Mouse (Mus musculus): ENCODE measurements around the gene Asic1. TPM values are rescaled to one million over a fixed set of nuclear protein-coding genes. Genes with fewer than 3 reads are reported as not detected.

Gene Asic1
- polyA plus RNA-seq, 1 experiment from 2014 or later: 45.1 TPM

DNA sequence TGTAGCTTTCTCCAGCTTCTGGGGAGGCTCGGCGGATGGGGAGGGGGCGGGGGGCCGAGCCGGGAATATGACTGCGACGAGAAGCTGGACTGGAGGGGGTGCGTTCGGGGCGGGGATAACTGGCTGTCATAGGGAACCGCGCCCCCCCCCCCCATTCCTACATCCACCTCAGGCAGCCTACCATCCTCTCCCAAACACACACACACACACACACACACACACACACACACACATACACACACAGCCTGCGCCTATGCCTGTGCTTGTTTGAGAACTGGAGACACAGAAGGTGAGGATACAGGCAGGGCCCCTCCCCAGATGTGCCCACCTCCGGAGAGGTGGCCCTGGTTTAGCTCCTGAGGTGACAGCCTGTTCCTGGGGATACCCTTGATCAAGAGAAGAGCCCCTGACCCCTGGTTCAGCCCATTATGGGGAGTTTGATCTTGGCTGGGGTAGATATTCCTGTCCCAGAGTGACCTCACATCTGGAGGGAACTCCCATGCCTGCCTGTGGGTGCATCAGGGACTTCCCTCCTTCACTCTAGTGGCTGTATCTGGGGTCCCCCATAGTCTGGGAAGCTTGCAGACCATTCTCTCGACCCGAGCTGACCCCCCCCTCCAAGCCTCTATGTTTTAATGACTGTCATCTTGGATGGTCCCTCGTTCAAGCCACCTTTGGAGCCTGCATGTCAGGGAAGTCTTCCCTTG lies 949 bp downstream of the Asic1 start:
- H3K9ac ChIP-seq (ENCODE audit: low read depth, low read length): peak overlapping the region; percentile 97
- H3K9me3 ChIP-seq (ENCODE audit: control insufficient read depth, low read length): no peaks in the 10 kb centered on the region
- H3K27me3 ChIP-seq (replicated peaks; ENCODE audit: control insufficient read depth, insufficient read depth, low read length): no peaks in the 10 kb centered on the region
- WGBS: 8% methylated on average over 14 of the region's 17 CpGs
- peak; percentile 14; the same call in 1 of the 2 replicates for ATAC-seq
- H3K36me3 ChIP-seq (ENCODE audit: control insufficient read depth, insufficient read depth, low read length): no peaks in the 10 kb centered on the region
- peak overlapping the region; percentile 77 for H3K4me3 ChIP-seq (ENCODE audit: low read length)
- peak overlapping the region; percentile 93 for H3K27ac ChIP-seq (ENCODE audit: low read depth, low read length)
- peaks cover 54% of the 10 kb centered on the region for H3K4me1 ChIP-seq (ENCODE audit: control insufficient read depth, insufficient read depth, low read depth, low read length)
- peak overlapping the region; percentile 80 for H3K4me2 ChIP-seq (ENCODE audit: low read length)

DNA sequence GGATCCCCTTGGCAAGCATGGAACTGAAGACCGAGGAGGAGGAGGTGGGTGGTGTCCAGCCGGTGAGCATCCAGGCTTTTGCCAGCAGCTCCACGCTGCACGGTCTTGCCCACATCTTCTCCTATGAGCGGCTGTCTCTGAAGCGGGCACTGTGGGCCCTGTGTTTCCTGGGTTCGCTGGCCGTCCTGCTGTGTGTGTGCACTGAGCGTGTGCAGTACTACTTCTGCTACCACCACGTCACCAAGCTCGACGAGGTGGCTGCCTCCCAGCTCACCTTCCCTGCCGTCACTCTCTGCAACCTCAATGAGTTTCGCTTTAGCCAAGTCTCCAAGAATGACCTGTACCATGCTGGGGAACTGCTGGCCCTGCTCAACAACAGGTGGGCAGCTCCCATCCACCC lies 1.6 kb downstream of the Asic1 start:
- peak overlapping the region; percentile 80 for H3K4me2 ChIP-seq (ENCODE audit: low read length)
- no peak overlapping the region; the same call in 1 of the 2 replicates for H3K27ac ChIP-seq (ENCODE audit: low read depth, low read length)
- peaks cover 54% of the 10 kb centered on the region for H3K4me1 ChIP-seq (ENCODE audit: control insufficient read depth, insufficient read depth, low read depth, low read length)
- no peaks in the 10 kb centered on the region for H3K9me3 ChIP-seq (ENCODE audit: control insufficient read depth, low read length)
- H3K27me3 ChIP-seq (replicated peaks; ENCODE audit: control insufficient read depth, insufficient read depth, low read length): no peaks in the 10 kb centered on the region
- WGBS: 69% methylated on average over 14 of the region's 14 CpGs
- no peaks in the 10 kb centered on the region for H3K36me3 ChIP-seq (ENCODE audit: control insufficient read depth, insufficient read depth, low read length)
- no peak for ATAC-seq
- H3K9ac ChIP-seq (ENCODE audit: low read depth, low read length): peak overlapping the region; percentile 97
- peak overlapping the region; percentile 77 for H3K4me3 ChIP-seq (ENCODE audit: low read length)

DNA sequence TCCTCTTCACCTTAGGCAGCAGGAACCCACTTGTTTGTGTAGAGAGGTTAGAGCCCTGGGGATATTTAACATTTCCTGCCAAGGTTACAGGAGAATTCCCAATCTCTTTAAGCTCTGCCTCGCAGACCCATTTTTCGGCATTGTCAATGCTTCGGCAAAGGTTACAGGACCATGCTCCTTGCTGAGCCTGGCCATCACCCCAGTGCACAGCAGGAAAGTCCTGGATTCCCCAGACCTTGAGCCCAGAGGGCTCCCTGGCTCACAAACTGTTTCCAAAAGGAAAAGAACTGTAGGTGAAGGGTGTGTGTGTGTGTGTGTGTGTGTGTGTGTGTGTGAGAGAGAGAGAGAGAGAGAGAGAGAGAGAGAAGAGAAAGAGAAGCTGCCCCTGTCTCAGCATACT lies 4.7 kb downstream of the Asic1 start:
- no peak for ATAC-seq
- Histone ChIP-seq H3K4me1 (ENCODE audit: control insufficient read depth, insufficient read depth, low read depth, low read length) (peaks cover 54% of the 10 kb centered on the region), H3K27ac (ENCODE audit: low read depth, low read length) (no peak overlapping the region), H3K4me3 (ENCODE audit: low read length) (peak overlapping the region; percentile 11; the same call in 1 of the 2 replicates), H3K9me3 (ENCODE audit: control insufficient read depth, low read length) (no peaks in the 10 kb centered on the region), H3K36me3 (ENCODE audit: control insufficient read depth, insufficient read depth, low read length) (no peaks in the 10 kb centered on the region), H3K27me3 (replicated peaks; ENCODE audit: control insufficient read depth, insufficient read depth, low read length) (no peaks in the 10 kb centered on the region), H3K4me2 (ENCODE audit: low read length) (peak overlapping the region; percentile 35), H3K9ac (ENCODE audit: low read depth, low read length) (0 out of 2 replicates have a peak overlapping the region, but pooled peaks have one; percentile 19)
- WGBS: 70% methylated on average over 3 of the region's 3 CpGs

DNA sequence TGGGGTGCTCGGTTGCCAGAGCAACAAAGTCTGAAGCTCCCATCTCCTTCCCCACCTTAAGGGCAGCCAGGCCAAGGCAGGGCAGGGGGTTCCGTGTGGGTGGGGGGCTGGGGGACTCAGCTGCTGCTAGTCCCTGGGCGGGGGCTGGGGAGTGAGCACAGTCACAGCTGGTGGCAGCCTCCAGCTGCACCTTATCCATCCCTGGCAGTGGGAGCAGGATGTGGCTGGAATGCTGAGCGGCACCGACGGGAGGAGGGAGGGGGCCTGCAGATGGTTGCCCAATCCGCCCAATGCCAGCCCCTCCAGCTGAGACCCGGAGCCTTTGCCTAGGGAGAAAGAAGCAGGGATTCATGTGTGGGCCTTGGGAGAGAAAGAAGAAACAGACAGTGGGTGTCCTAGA lies 6.9 kb downstream of the Asic1 start:
- 12% methylated on average over 8 of the region's 8 CpGs for WGBS
- Histone ChIP-seq H3K4me1 (ENCODE audit: control insufficient read depth, insufficient read depth, low read depth, low read length) (peaks cover 44% of the 10 kb centered on the region), H3K9ac (ENCODE audit: low read depth, low read length) (peak overlapping the region; percentile 50), H3K9me3 (ENCODE audit: control insufficient read depth, low read length) (no peaks in the 10 kb centered on the region), H3K4me2 (ENCODE audit: low read length) (peak overlapping the region; percentile 43), H3K4me3 (ENCODE audit: low read length) (peak overlapping the region; percentile 4; the same call in 1 of the 2 replicates), H3K27ac (ENCODE audit: low read depth, low read length) (peak overlapping the region; percentile 62), H3K36me3 (ENCODE audit: control insufficient read depth, insufficient read depth, low read length) (no peaks in the 10 kb centered on the region), H3K27me3 (replicated peaks; ENCODE audit: control insufficient read depth, insufficient read depth, low read length) (no peaks in the 10 kb centered on the region)
- peak; percentile 71 for ATAC-seq

DNA sequence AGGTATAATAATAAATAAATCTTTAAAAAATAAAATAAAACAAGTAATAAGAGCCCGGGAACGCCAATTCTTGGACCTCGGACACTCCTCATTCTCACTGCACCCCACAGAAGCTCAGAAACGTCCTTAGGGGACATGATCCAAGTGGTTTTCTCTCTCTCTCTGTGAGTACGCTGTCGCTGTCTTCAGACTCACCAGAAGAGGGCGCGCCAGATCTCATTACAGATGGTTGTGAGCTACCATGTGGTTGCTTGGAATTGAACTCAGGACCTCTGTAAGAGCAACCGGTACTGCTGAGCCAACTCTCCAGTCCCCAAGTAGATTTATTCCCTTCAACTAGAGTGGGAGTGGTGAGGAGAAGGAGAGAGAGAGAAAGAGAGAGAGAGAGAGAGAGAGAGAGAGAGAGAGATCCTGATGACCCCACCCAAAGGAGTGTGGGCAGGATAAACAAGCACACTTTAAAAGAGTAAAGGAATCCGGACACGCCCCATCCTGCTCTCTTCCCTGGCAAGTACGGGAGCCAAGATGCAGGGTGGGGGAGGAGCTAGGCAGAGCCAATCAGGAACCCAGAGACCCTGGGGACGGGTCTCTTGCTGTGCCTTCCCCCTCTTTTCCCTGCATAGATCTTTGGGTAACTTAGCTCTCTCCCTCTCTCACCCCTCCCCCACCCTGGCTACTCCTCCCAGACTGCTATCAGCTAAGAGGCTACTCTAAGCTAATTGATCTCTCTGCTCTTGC lies 8.1 kb downstream of the Asic1 start:
- Histone ChIP-seq H3K27ac (ENCODE audit: low read depth, low read length) (no peak overlapping the region), H3K36me3 (ENCODE audit: control insufficient read depth, insufficient read depth, low read length) (no peaks in the 10 kb centered on the region; the same call in 1 of the 2 replicates), H3K4me1 (ENCODE audit: control insufficient read depth, insufficient read depth, low read depth, low read length) (peaks cover 36% of the 10 kb centered on the region), H3K9me3 (ENCODE audit: control insufficient read depth, low read length) (no peaks in the 10 kb centered on the region), H3K4me3 (ENCODE audit: low read length) (no peak overlapping the region), H3K9ac (ENCODE audit: low read depth, low read length) (no peak overlapping the region), H3K4me2 (ENCODE audit: low read length) (no peak overlapping the region; the same call in 1 of the 2 replicates), H3K27me3 (replicated peaks; ENCODE audit: control insufficient read depth, insufficient read depth, low read length) (no peaks in the 10 kb centered on the region)
- no peak for ATAC-seq
- WGBS: 17% methylated on average over 13 of the region's 13 CpGs

DNA sequence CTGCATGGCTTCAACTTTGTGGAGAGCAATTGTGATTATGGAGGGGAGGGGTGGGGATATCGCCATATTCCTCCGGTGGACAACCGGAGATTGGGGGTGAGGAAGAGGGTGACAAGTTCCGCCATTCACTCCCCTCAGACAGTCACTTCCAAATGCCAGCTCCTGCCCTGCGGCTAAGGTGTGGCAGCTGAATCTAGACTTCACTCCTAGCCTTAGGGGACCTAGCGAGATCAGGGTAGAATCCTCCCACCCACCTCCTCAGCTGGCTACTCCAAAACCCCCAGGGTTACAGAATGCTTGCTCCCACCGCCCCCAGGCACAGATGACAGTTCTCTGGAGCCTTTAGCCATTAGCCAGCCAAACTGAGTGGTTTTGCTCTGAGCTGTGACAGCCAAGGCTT lies 8.8 kb downstream of the Asic1 start:
- Histone ChIP-seq H3K4me3 (ENCODE audit: low read length) (no peak overlapping the region), H3K9me3 (ENCODE audit: control insufficient read depth, low read length) (no peaks in the 10 kb centered on the region), H3K27me3 (replicated peaks; ENCODE audit: control insufficient read depth, insufficient read depth, low read length) (no peaks in the 10 kb centered on the region), H3K9ac (ENCODE audit: low read depth, low read length) (no peak overlapping the region), H3K4me1 (ENCODE audit: control insufficient read depth, insufficient read depth, low read depth, low read length) (peaks cover 28% of the 10 kb centered on the region), H3K4me2 (ENCODE audit: low read length) (no peak overlapping the region), H3K27ac (ENCODE audit: low read depth, low read length) (no peak overlapping the region), H3K36me3 (ENCODE audit: control insufficient read depth, insufficient read depth, low read length) (no peaks in the 10 kb centered on the region; the same call in 1 of the 2 replicates)
- 75% methylated on average over 7 of the region's 7 CpGs for WGBS
- ATAC-seq: no peak

DNA sequence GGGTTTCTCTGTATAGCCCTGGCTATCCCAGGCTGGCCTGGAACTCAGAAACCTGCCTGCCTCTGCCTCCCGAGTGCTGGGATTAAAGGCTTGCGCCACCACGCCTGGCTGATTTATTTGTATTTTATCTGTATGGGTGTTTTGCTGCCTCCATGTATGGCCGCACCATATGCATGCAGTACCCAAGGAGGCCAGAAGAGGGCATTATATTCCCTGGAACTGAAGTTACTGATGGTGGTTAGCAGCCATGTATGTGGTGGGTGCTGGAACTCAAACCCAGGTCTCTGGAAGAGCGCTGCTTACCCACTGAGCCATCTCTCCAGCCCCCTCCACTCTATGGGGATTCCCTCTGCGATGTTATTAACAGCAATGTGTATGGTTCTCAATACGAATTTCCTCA lies 12.7 kb downstream of the Asic1 start:
- Histone ChIP-seq H3K4me1 (ENCODE audit: control insufficient read depth, insufficient read depth, low read depth, low read length) (peaks cover 5% of the 10 kb centered on the region; the same call in 1 of the 2 replicates), H3K4me2 (ENCODE audit: low read length) (no peak overlapping the region), H3K36me3 (ENCODE audit: control insufficient read depth, insufficient read depth, low read length) (no peaks in the 10 kb centered on the region; the same call in 1 of the 2 replicates), H3K9ac (ENCODE audit: low read depth, low read length) (no peak overlapping the region), H3K9me3 (ENCODE audit: control insufficient read depth, low read length) (no peaks in the 10 kb centered on the region), H3K27me3 (replicated peaks; ENCODE audit: control insufficient read depth, insufficient read depth, low read length) (no peaks in the 10 kb centered on the region), H3K4me3 (ENCODE audit: low read length) (no peak overlapping the region), H3K27ac (ENCODE audit: low read depth, low read length) (no peak overlapping the region)
- ATAC-seq: no peak
- 97% methylated on average over 7 of the region's 7 CpGs for WGBS

DNA sequence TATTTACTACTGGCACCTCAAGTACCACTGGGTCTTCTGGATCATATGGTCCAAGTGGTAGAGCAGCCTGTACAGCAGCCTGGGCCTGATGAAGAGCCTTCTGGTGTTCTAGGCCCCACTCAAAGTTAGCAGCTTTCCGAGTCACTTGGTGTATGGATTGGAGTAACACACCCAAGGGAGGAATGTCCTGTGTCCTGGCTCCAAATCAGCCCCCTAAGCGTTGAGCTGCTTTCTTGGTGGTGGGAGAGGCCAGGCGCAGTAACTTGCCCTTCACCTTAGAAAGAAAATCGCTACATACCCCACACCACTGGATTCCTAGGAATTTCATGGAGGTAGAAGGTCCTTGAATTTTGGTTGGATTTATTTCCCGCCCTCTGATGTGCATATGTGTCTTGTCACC lies 14.0 kb downstream of the Asic1 start:
- WGBS: 93% methylated on average over 5 of the region's 5 CpGs
- H3K36me3 ChIP-seq (ENCODE audit: control insufficient read depth, insufficient read depth, low read length): no peaks in the 10 kb centered on the region; the same call in 1 of the 2 replicates

DNA sequence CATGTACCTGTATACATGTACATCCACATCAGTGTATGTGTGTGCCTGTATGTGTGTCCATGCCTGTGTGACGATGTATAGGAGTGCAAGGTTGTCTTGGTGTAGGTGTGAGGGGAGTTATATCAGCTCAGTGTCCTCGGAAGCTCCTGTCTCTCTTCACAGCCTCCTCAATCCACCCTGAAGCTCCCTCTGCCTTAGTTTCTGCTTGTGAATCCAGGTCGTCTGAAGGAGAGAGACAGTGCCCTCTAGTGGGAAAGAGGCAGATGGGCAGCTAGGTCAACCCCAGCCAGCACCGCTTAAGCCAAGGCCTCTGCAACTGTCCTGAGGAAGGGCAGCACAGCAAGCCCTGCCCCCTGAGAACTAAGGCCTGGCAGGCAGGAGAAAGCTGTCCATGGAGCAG lies 18.5 kb downstream of the Asic1 start:
- H3K36me3 ChIP-seq (ENCODE audit: control insufficient read depth, insufficient read depth, low read length): 0 out of 2 replicates have a peak, but pooled peaks cover 2% of the 10 kb centered on the region
- H3K9me3 ChIP-seq (ENCODE audit: control insufficient read depth, low read length): no peaks in the 10 kb centered on the region
- peaks cover 2% of the 10 kb centered on the region; the same call in 1 of the 2 replicates for H3K4me1 ChIP-seq (ENCODE audit: control insufficient read depth, insufficient read depth, low read depth, low read length)
- no peak overlapping the region for H3K27ac ChIP-seq (ENCODE audit: low read depth, low read length)
- H3K9ac ChIP-seq (ENCODE audit: low read depth, low read length): peak overlapping the region; percentile 24; the same call in 1 of the 2 replicates
- H3K4me2 ChIP-seq (ENCODE audit: low read length): no peak overlapping the region
- peak; percentile 61 for ATAC-seq
- H3K4me3 ChIP-seq (ENCODE audit: low read length): no peak overlapping the region
- WGBS: 2% methylated on average over 4 of the region's 4 CpGs
- no peaks in the 10 kb centered on the region for H3K27me3 ChIP-seq (replicated peaks; ENCODE audit: control insufficient read depth, insufficient read depth, low read length)

More for the DNA sequence above, 14.0 kb downstream of the Asic1 start:
- H3K9ac ChIP-seq (ENCODE audit: low read depth, low read length): no peak overlapping the region
- no peak overlapping the region for H3K4me3 ChIP-seq (ENCODE audit: low read length)
- no peaks in the 10 kb centered on the region for H3K4me1 ChIP-seq (ENCODE audit: control insufficient read depth, insufficient read depth, low read depth, low read length)
- ATAC-seq: no peak
- no peak overlapping the region for H3K27ac ChIP-seq (ENCODE audit: low read depth, low read length)
- H3K9me3 ChIP-seq (ENCODE audit: control insufficient read depth, low read length): no peaks in the 10 kb centered on the region
- no peaks in the 10 kb centered on the region for H3K27me3 ChIP-seq (replicated peaks; ENCODE audit: control insufficient read depth, insufficient read depth, low read length)
- H3K4me2 ChIP-seq (ENCODE audit: low read length): no peak overlapping the region
